Mouse (Mus musculus): ENCODE measurements around the gene Bbs5. TPM values are rescaled to one million over a fixed set of nuclear protein-coding genes. Genes with fewer than 3 reads are reported as not detected.
"Not testable (repeated sequence)": the region's sequence is repeated elsewhere in the genome, so short reads cannot be mapped to it uniquely, and the experiment has no call there.

The Bbs5 gene
- total RNA-seq (2021): 10 to 100 TPM; 25.4 to 29.3 TPM

GRCm38 (mm10) chr2:69646726-69647490 is at the start of gene Bbs5:
Gene Bbs5 (plus strand): TSS chr2:69647171.
- intact Hi-C loops (cut with DNase I): no loop called here
- DNase-seq: peak; percentile 91

GRCm38 (mm10) chr2:69603726-69604393 is 43.1 kb upstream of the Bbs5 start:
- DNase-seq: no peak
- intact Hi-C loops (cut with DNase I): no loop called here

GRCm38 (mm10) chr2:69606621-69607020 is 40.4 kb upstream of the Bbs5 start:
- no peak for DNase-seq
- intact Hi-C loops (cut with DNase I): no loop called here

- intact Hi-C loops (cut with DNase I): no loop called here
- no peak for DNase-seq
Measured at GRCm38 (mm10) chr2:69612237-69612636, 34.7 kb upstream of the Bbs5 start.

GRCm38 (mm10) chr2:69612716-69613115 is 34.3 kb upstream of the Bbs5 start:
- intact Hi-C loops (cut with DNase I): no loop called here
- no peak for DNase-seq

GRCm38 (mm10) chr2:69613237-69613636 is 33.7 kb upstream of the Bbs5 start:
- no peak for DNase-seq
- intact Hi-C loops (cut with DNase I): no loop called here

- intact Hi-C loops (cut with DNase I): no loop called here
Measured at GRCm38 (mm10) chr2:69618336-69618735, 28.6 kb upstream of the Bbs5 start.

GRCm38 (mm10) chr2:69619286-69619685 is 27.7 kb upstream of the Bbs5 start:
- intact Hi-C loops (cut with DNase I): no loop called here
- DNase-seq: no peak

More at GRCm38 (mm10) chr2:69618336-69618735, 28.6 kb upstream of the Bbs5 start:
- DNase-seq: no peak

- intact Hi-C loops (cut with DNase I): no loop called here
- DNase-seq: no peak
Measured at GRCm38 (mm10) chr2:69629215-69629614, 17.8 kb upstream of the Bbs5 start.

GRCm38 (mm10) chr2:69629914-69630313 is 17.1 kb upstream of the Bbs5 start:
- intact Hi-C loops (cut with DNase I): no loop called here
- no peak for DNase-seq

GRCm38 (mm10) chr2:69630792-69631191 is 16.2 kb upstream of the Bbs5 start:
- no peak for DNase-seq
- intact Hi-C loops (cut with DNase I): no loop called here

GRCm38 (mm10) chr2:69631449-69631848 is 15.5 kb upstream of the Bbs5 start:
- DNase-seq: no peak
- intact Hi-C loops (cut with DNase I): no loop called here

GRCm38 (mm10) chr2:69635064-69635701 is 11.8 kb upstream of the Bbs5 start:
- intact Hi-C loops (cut with DNase I): loop anchor here (5.0 kb wide), 1 partner anchor 927 kb away; no protein-coding TSS in a partner anchor
- peak; percentile 36 for DNase-seq

- peak; percentile 43 for DNase-seq
- intact Hi-C loops (cut with DNase I): loop anchor here (5.0 kb wide), 1 partner anchor 926 kb away; no protein-coding TSS in a partner anchor
Measured at GRCm38 (mm10) chr2:69635807-69636206, 11.2 kb upstream of the Bbs5 start.

- DNase-seq: not testable (repeated sequence)
- intact Hi-C loops (cut with DNase I): loop anchor here (5.0 kb wide), 1 partner anchor 924 kb away; no protein-coding TSS in a partner anchor
Measured at GRCm38 (mm10) chr2:69637989-69638388, 9.0 kb upstream of the Bbs5 start.

GRCm38 (mm10) chr2:69640100-69640499 is 6.9 kb upstream of the Bbs5 start:
- intact Hi-C loops (cut with DNase I): no loop called here
- peak; percentile 49 for DNase-seq

GRCm38 (mm10) chr2:69644968-69645617 is 1.9 kb upstream of the Bbs5 start:
- intact Hi-C loops (cut with DNase I): no loop called here
- DNase-seq: no peak

- intact Hi-C loops (cut with DNase I): loop anchor here (10.0 kb wide), 1 partner anchor 55 kb away; no protein-coding TSS in a partner anchor
- DNase-seq: no peak
Measured at GRCm38 (mm10) chr2:69649716-69650115, 2.7 kb downstream of the Bbs5 start.

GRCm38 (mm10) chr2:69659326-69659725 is 12.4 kb downstream of the Bbs5 start:
- intact Hi-C loops (cut with DNase I): loop anchor here (10.0 kb wide), 1 partner anchor 45 kb away; no protein-coding TSS in a partner anchor
- no peak for DNase-seq

GRCm38 (mm10) chr2:69663827-69664476 is 17.0 kb downstream of the Bbs5 start:
- intact Hi-C loops (cut with DNase I): no loop called here
- DNase-seq: no peak

All from left cerebral cortex, postnatal 4 days (tissue).